Comparison of ENCODE assay signal across 25 mouse cellular contexts in genomic region chr12:59250259-59250827, GRCm38 (mm10).
"Had no signal": no experiment of that assay in that cellular context is flagged by ENCODE, and none has a peak within 500 bp of the region (broad histone marks: within the 10 kb centered on the region; RNA-seq: fewer than 3 reads in every experiment).

No protein-coding gene starts in this region.

- H3K36me3 ChIP-seq: heart, embryonic 10.5 days; heart, embryonic 12.5 days; hindbrain, embryonic 10.5 days; hindbrain, embryonic 13.5 days; hindbrain, embryonic 15.5 days; limb, embryonic 10.5 days; limb, embryonic 12.5 days; liver, embryonic 13.5 days; liver, embryonic 15.5 days had no signal

- H3K4me3 ChIP-seq: gastrocnemius, adult 2 months; heart, embryonic 10.5 days; heart, embryonic 12.5 days; hindbrain, embryonic 10.5 days; hindbrain, embryonic 13.5 days; hindbrain, embryonic 15.5 days; layer of hippocampus, adult 2 months; limb, embryonic 10.5 days; limb, embryonic 12.5 days; liver, embryonic 13.5 days; liver, embryonic 15.5 days had no signal

- H3K27ac ChIP-seq: gastrocnemius, adult 2 months; heart, embryonic 10.5 days; hindbrain, embryonic 10.5 days; hindbrain, embryonic 13.5 days; hindbrain, embryonic 15.5 days; hindbrain, postnatal 0 days; layer of hippocampus, adult 2 months; limb, embryonic 10.5 days; limb, embryonic 12.5 days; liver, embryonic 13.5 days; liver, embryonic 15.5 days had no signal

- DNase-seq: gastrocnemius, adult 2 months; gastrocnemius, postnatal 14 days; gastrocnemius, postnatal 36 days; heart, adult 11 months; heart, postnatal 10 days; heart, postnatal 4 days; kidney, adult 11 months; kidney, adult 8-10 months; kidney, postnatal 10 days; kidney, postnatal 25 days; kidney, postnatal 4 days; liver; liver, embryonic 13.5 days had no signal

- ATAC-seq: hindbrain, postnatal 0 days; intestine, embryonic 16.5 days had no signal

- H3K9ac ChIP-seq: heart, embryonic 12.5 days; hindbrain, embryonic 13.5 days; hindbrain, embryonic 15.5 days; limb, embryonic 12.5 days; liver, embryonic 13.5 days; liver, embryonic 15.5 days had no signal

- H3K4me1 ChIP-seq: heart, embryonic 10.5 days; heart, embryonic 12.5 days; hindbrain, embryonic 10.5 days; hindbrain, embryonic 13.5 days; hindbrain, embryonic 15.5 days; limb, embryonic 12.5 days; liver, embryonic 13.5 days; liver, embryonic 15.5 days had no signal

- H3K27me3 ChIP-seq: heart, embryonic 12.5 days; hindbrain, embryonic 13.5 days; hindbrain, embryonic 15.5 days; limb, embryonic 12.5 days; liver, embryonic 13.5 days; liver, embryonic 15.5 days had no signal

- H3K4me2 ChIP-seq: heart, embryonic 12.5 days; hindbrain, embryonic 13.5 days; hindbrain, embryonic 15.5 days; limb, embryonic 12.5 days; liver, embryonic 11.5 days; liver, embryonic 13.5 days; liver, embryonic 15.5 days had no signal

- H3K9me3 ChIP-seq: heart, embryonic 10.5 days; heart, embryonic 12.5 days; hindbrain, embryonic 10.5 days; hindbrain, embryonic 13.5 days; hindbrain, embryonic 15.5 days; limb, embryonic 10.5 days; limb, embryonic 12.5 days; liver, embryonic 13.5 days; liver, embryonic 15.5 days had no signal
